Mouse (Mus musculus) CH12.LX (cell line): ENCODE measurements around the gene Sdhaf2. TPM values are rescaled to one million over a fixed set of nuclear protein-coding genes. Genes with fewer than 3 reads are reported as not detected.

Source experiments
- DNase-seq: peaks from one replicate; pipeline ENCODE4 v3.0.0-alpha.2; 2013; ENCODE audit errors: extremely low read depth
- H3K27ac ChIP-seq: 2 replicates; pipeline ENCODE4 v1.5.1; 2012; ENCODE audit warnings: low read depth, mild to moderate bottlenecking, control low read depth, moderate library complexity; ENCODE audit not compliant: insufficient read depth
- H3K27me3 ChIP-seq: replicated peaks from 2 replicates; pipeline ENCODE3; 2012; ENCODE audit warnings: inconsistent platforms
- H3K36me3 ChIP-seq, 2 experiments: replicated peaks in 1 of 2; 2 replicates each; pipeline versions ENCODE3 to v1.6.1; 2012; ENCODE audit warnings: inconsistent platforms in 1 of 2, low read length in 1 of 2, mild to moderate bottlenecking in 1 of 2, mixed read lengths in 1 of 2, moderate library complexity in 1 of 2; ENCODE audit not compliant: control insufficient read depth in 1 of 2, insufficient read depth in 1 of 2
- H3K4me1 ChIP-seq, 2 experiments: 2 replicates each; pipeline ENCODE4 v1.6.1; 2012; ENCODE audit warnings: inconsistent platforms in 1 of 2, moderate library complexity in 1 of 2; ENCODE audit not compliant: insufficient read depth in 2 of 2, control insufficient read depth in 1 of 2
- H3K4me2 ChIP-seq: 2 replicates; pipeline ENCODE4 v1.6.1; 2012; ENCODE audit warnings: low read depth, mild to moderate bottlenecking, control low read depth; ENCODE audit not compliant: poor library complexity, insufficient read depth, severe bottlenecking
- H3K4me3 ChIP-seq, 3 experiments: fragments of 150-350 bp in 1 of 3; sonication (generic) in 1 of 3; replicated peaks in 1 of 3; 2 replicates each; pipeline versions ENCODE3 to v1.5.1; 2011 to 2012; ENCODE audit warnings: low read depth in 2 of 3, low read length in 2 of 3, mild to moderate bottlenecking in 2 of 3, moderate library complexity in 2 of 3, control low read depth in 1 of 3, improper control_type of control experiment in 1 of 3, inconsistent platforms in 1 of 3, mixed read lengths in 1 of 3; ENCODE audit not compliant: poor library complexity in 1 of 3
- H3K79me2 ChIP-seq: replicated peaks from 2 replicates; pipeline ENCODE4 v1.6.1; 2012; ENCODE audit warnings: mild to moderate bottlenecking, moderate library complexity; ENCODE audit not compliant: control insufficient read depth, poor library complexity, insufficient read depth, severe bottlenecking; ENCODE audit errors: extremely low read depth
- H3K9ac ChIP-seq: 2 replicates; pipeline ENCODE4 v1.6.1; 2012; ENCODE audit warnings: low read depth, mild to moderate bottlenecking, control low read depth, moderate library complexity; ENCODE audit not compliant: insufficient read depth
- H3K9me3 ChIP-seq: replicated peaks from 2 replicates; pipeline ENCODE3; 2012; ENCODE audit warnings: low read length, inconsistent platforms, mixed read lengths
- BHLHE40 ChIP-seq: IDR thresholded peaks from 2 replicates; pipeline ENCODE4 v1.6.1; 2011; ENCODE audit warnings: mild to moderate bottlenecking, low read depth, low read length, improper control_type of control experiment
- CHD2 ChIP-seq: IDR thresholded peaks from 2 replicates; pipeline ENCODE4 v1.6.1; 2011; ENCODE audit warnings: low read length, improper control_type of control experiment
- ETS1 ChIP-seq: conservative IDR thresholded peaks from 2 replicates; pipeline ENCODE4 v1.6.1; 2012; ENCODE audit warnings: low read depth, mild to moderate bottlenecking, inconsistent platforms, low read length, improper control_type of control experiment, moderate library complexity
- HCFC1 ChIP-seq: IDR thresholded peaks from 2 replicates; pipeline ENCODE4 v1.6.1; 2012; ENCODE audit warnings: low read depth, mild to moderate bottlenecking, inconsistent platforms, low read length, improper control_type of control experiment
- JUN ChIP-seq: IDR thresholded peaks from 2 replicates; pipeline ENCODE4 v1.6.1; 2011; ENCODE audit warnings: low read depth, mild to moderate bottlenecking, low read length, improper control_type of control experiment, moderate library complexity; ENCODE audit not compliant: insufficient read depth
- KAT2A ChIP-seq: IDR thresholded peaks from 2 replicates; pipeline ENCODE4 v1.6.1; 2012; ENCODE audit warnings: low read length, improper control_type of control experiment, inconsistent platforms; ENCODE audit not compliant: insufficient replicate concordance
- MAFK ChIP-seq: IDR thresholded peaks from 2 replicates; pipeline ENCODE4 v1.6.1; 2011; ENCODE audit warnings: low read length, improper control_type of control experiment; ENCODE audit not compliant: insufficient replicate concordance
- MAX ChIP-seq: IDR thresholded peaks from 2 replicates; pipeline ENCODE4 v1.6.1; 2011; ENCODE audit warnings: low read length, improper control_type of control experiment
- MAZ ChIP-seq: IDR thresholded peaks from 2 replicates; pipeline ENCODE4 v1.6.1; 2012; ENCODE audit warnings: low read depth, mild to moderate bottlenecking, inconsistent platforms, low read length, improper control_type of control experiment, moderate library complexity
- MXI1 ChIP-seq: IDR thresholded peaks from 2 replicates; pipeline ENCODE4 v1.6.1; 2011; ENCODE audit warnings: mild to moderate bottlenecking, low read depth, low read length, improper control_type of control experiment
- MYC ChIP-seq: IDR thresholded peaks from 2 replicates; pipeline ENCODE4 v1.6.1; 2011; ENCODE audit warnings: low read depth, mild to moderate bottlenecking, improper control_type of control experiment, low read length
- NRF1 ChIP-seq: IDR thresholded peaks from 2 replicates; pipeline ENCODE4 v1.6.1; 2014; ENCODE audit warnings: low read depth, mild to moderate bottlenecking, inconsistent platforms, low read length, improper control_type of control experiment, moderate library complexity
- PAX5 ChIP-seq: IDR thresholded peaks from 2 replicates; pipeline ENCODE4 v1.6.1; 2012; ENCODE audit warnings: low read length, inconsistent platforms, mixed read lengths
- POLR2A ChIP-seq: IDR thresholded peaks from 2 replicates; pipeline ENCODE4 v1.6.1; 2011; ENCODE audit warnings: low read depth, mild to moderate bottlenecking, improper control_type of control experiment, low read length
- POLR2AphosphoS2 ChIP-seq: IDR thresholded peaks from 2 replicates; pipeline ENCODE4 v1.6.1; 2011; ENCODE audit warnings: low read depth, low read length, improper control_type of control experiment
- RAD21 ChIP-seq: IDR thresholded peaks from 2 replicates; pipeline ENCODE4 v1.6.1; 2011; ENCODE audit warnings: low read depth, mild to moderate bottlenecking, low read length, improper control_type of control experiment, moderate library complexity
- RCOR1 ChIP-seq: conservative IDR thresholded peaks from 2 replicates; pipeline ENCODE4 v1.6.1; 2012; ENCODE audit warnings: low read depth, mild to moderate bottlenecking, inconsistent platforms, low read length, improper control_type of control experiment
- SIN3A ChIP-seq: IDR thresholded peaks from 2 replicates; pipeline ENCODE4 v1.6.1; 2012; ENCODE audit warnings: low read length, improper control_type of control experiment, inconsistent platforms
- SMC3 ChIP-seq: IDR thresholded peaks from 2 replicates; pipeline ENCODE4 v1.6.1; 2011; ENCODE audit warnings: low read depth, low read length, improper control_type of control experiment
- TCF12 ChIP-seq: IDR thresholded peaks from 2 replicates; pipeline ENCODE4 v1.6.1; 2014; ENCODE audit warnings: low read depth, mild to moderate bottlenecking, inconsistent platforms, low read length, improper control_type of control experiment
- UBTF ChIP-seq: IDR thresholded peaks from 2 replicates; pipeline ENCODE4 v1.6.1; 2012; ENCODE audit warnings: low read depth, mild to moderate bottlenecking, inconsistent platforms, low read length, improper control_type of control experiment, moderate library complexity
- USF1 ChIP-seq: IDR thresholded peaks from 2 replicates; pipeline ENCODE4 v1.6.1; 2014; ENCODE audit warnings: low read depth, mild to moderate bottlenecking, inconsistent platforms, low read length, improper control_type of control experiment
- USF2 ChIP-seq: conservative IDR thresholded peaks from 2 replicates; pipeline ENCODE4 v1.6.1; 2011; ENCODE audit warnings: low read depth, low read length, improper control_type of control experiment
- ZC3H11A ChIP-seq: IDR thresholded peaks from 2 replicates; pipeline ENCODE4 v1.6.1; 2012; ENCODE audit warnings: low read depth, mild to moderate bottlenecking, inconsistent platforms, low read length, improper control_type of control experiment
- ZKSCAN1 ChIP-seq: IDR thresholded peaks from 2 replicates; pipeline ENCODE4 v1.6.1; 2012; ENCODE audit warnings: low read depth, inconsistent platforms, low read length, improper control_type of control experiment, borderline replicate concordance
- ZMIZ1 ChIP-seq: IDR thresholded peaks from 2 replicates; pipeline ENCODE4 v1.6.1; 2012; ENCODE audit warnings: low read depth, mild to moderate bottlenecking, inconsistent platforms, low read length, improper control_type of control experiment
- dilution Hi-C: fragments of 300-500 bp; cut with MboI; formaldehyde crosslinking; loops from 2 replicates; pipeline ENCODE4 v1.14.3; 2020; ENCODE audit warnings: low sequenced_read_pairs; ENCODE audit not compliant: extremely low pct_unique_long_range_greater_than_20kb, extremely low pct_ligation_motif_present
- in situ Hi-C: fragments of 300-500 bp; cut with MboI; formaldehyde crosslinking; loops from 3 replicates; pipeline ENCODE4 v1.14.3; 2019; ENCODE audit warnings: low sequenced_read_pairs, low pct_ligation_motif_present, low pct_unique_long_range_greater_than_20kb, mixed read lengths
- polyA plus RNA-seq: library from polyadenylated mRNA; unstranded; fragments of >175 nt; gene quantifications from 2 replicates; pipeline ENCODE4 v1.2.1, GENCODE M21; 2012; ENCODE audit warnings: low read depth; ENCODE audit not compliant: insufficient read length
- total RNA-seq, 2 experiments: library from RNA; depleted of rRNA; stranded (reverse); fragments of 300-350 nt in 1 of 2; fragments of >200 nt in 1 of 2; gene quantifications; 2 replicates each; pipeline ENCODE4 v1.2.3; 2012 to 2014

Sdhaf2 gene
- total and polyA plus RNA-seq, 3 experiments, result 31.7 to 96.0 (median 57.3) TPM

- dilution Hi-C loops, result no loop called here
- DNase-seq, result no peak
- H3K4me3 ChIP-seq, result no peak overlapping the region
- H3K4me1 ChIP-seq, result no peaks in the 10 kb centered on the region
- H3K36me3 ChIP-seq, result no peaks in the 10 kb centered on the region
- no peak overlapping the region for H3K4me2 ChIP-seq
- H3K27ac ChIP-seq, result no peak overlapping the region
- H3K9me3 ChIP-seq, result peaks cover 11% of the 10 kb centered on the region
- in situ Hi-C loops, result no loop called here
- no peaks in the 10 kb centered on the region for H3K79me2 ChIP-seq
- H3K9ac ChIP-seq, result no peak overlapping the region
- H3K27me3 ChIP-seq, result peaks cover 56% of the 10 kb centered on the region
- TF ChIP-seq HCFC1 (no peak), MAFK (no peak), NRF1 (no peak), CHD2 (no peak), POLR2AphosphoS2 (no peak), ZMIZ1 (no peak), MAX (no peak), TCF12 (no peak), JUN (no peak), MXI1 (no peak), USF1 (no peak), BHLHE40 (no peak), UBTF (no peak), ETS1 (no peak), MYC (no peak), RAD21 (no peak), ZKSCAN1 (no peak)
Observed at GRCm38 (mm10) chr19:10455437-10455806, 70.5 kb downstream of the Sdhaf2 start.

GRCm38 (mm10) chr19:10454718-10455436 lies 71.1 kb downstream of the Sdhaf2 start:
- TF ChIP-seq PAX5 (no peak), USF2 (no peak), POLR2AphosphoS2 (no peak), RCOR1 (no peak), ZC3H11A (no peak), SIN3A (no peak), SMC3 (no peak), JUN (no peak), CHD2 (no peak), RAD21 (no peak), ZMIZ1 (no peak), HCFC1 (no peak), POLR2A (no peak), KAT2A (no peak), USF1 (no peak), MYC (no peak), MAFK (no peak), NRF1 (no peak), MAZ (no peak)
- in situ Hi-C loops (loop anchor here (5.0 kb wide), 1 partner anchor 32 kb away; no protein-coding TSS in a partner anchor), dilution Hi-C loops (no loop called here)
- no peaks in the 10 kb centered on the region for H3K4me1 ChIP-seq
- H3K79me2 ChIP-seq, result no peaks in the 10 kb centered on the region
- H3K9me3 ChIP-seq, result peaks cover 11% of the 10 kb centered on the region
- H3K4me2 ChIP-seq, result no peak overlapping the region
- no peak overlapping the region for H3K27ac ChIP-seq
- H3K27me3 ChIP-seq, result peaks cover 56% of the 10 kb centered on the region
- DNase-seq, result no peak
- H3K36me3 ChIP-seq, result no peaks in the 10 kb centered on the region
- H3K9ac ChIP-seq, result no peak overlapping the region
- no peak overlapping the region for H3K4me3 ChIP-seq
